Mouse (Mus musculus) cortical plate, adult 2 months (tissue): ENCODE data around the gene Fbxl7.

Experiments
- CTCF ChIP-seq: fragments of 200-500 bp; IDR thresholded peaks from 2 replicates; pipeline ENCODE4 v1.5.1; 2011; ENCODE audit warnings: mild to moderate bottlenecking, control low read depth, low read length; ENCODE audit not compliant: insufficient read depth; ENCODE audit errors: extremely low read depth
- POLR2A ChIP-seq: fragments of 200-500 bp; IDR thresholded peaks from 2 replicates; pipeline ENCODE4 v1.6.1; 2011; ENCODE audit warnings: mild to moderate bottlenecking, low read length, control low read depth; ENCODE audit not compliant: insufficient read depth; ENCODE audit errors: extremely low read depth

- TF ChIP-seq POLR2A (no peak), CTCF (no peak)
Measured at GRCm38 (mm10) chr15:26804046-26804445, 91.3 kb downstream of the Fbxl7 start.
